Mouse (Mus musculus): ENCODE measurements around the gene Fryl.

The Fryl gene

GRCm38 (mm10) chr5:73223065-73223464, 33.4 kb downstream of the Fryl start:
- in situ Hi-C loops (cut with MboI; ENCODE audit: low sequenced_read_pairs), result no loop called here

- in situ Hi-C loops (cut with MboI; ENCODE audit: low sequenced_read_pairs), result no loop called here
These were observed 34.0 kb downstream of the Fryl start for GRCm38 (mm10) chr5:73222397-73222796.

- in situ Hi-C loops (cut with MboI; ENCODE audit: low sequenced_read_pairs), result no loop called here
These were observed 34.6 kb downstream of the Fryl start for GRCm38 (mm10) chr5:73221826-73222225.

- in situ Hi-C loops (cut with MboI; ENCODE audit: low sequenced_read_pairs), result no loop called here
These were observed 36.7 kb downstream of the Fryl start for GRCm38 (mm10) chr5:73219716-73220115.

GRCm38 (mm10) chr5:73218065-73218464, 38.4 kb downstream of the Fryl start:
- in situ Hi-C loops (cut with MboI; ENCODE audit: low sequenced_read_pairs), result no loop called here

GRCm38 (mm10) chr5:73217116-73217515, 39.3 kb downstream of the Fryl start:
- in situ Hi-C loops (cut with MboI; ENCODE audit: low sequenced_read_pairs), result no loop called here

GRCm38 (mm10) chr5:73216014-73216413, 40.4 kb downstream of the Fryl start:
- in situ Hi-C loops (cut with MboI; ENCODE audit: low sequenced_read_pairs), result no loop called here

- in situ Hi-C loops (cut with MboI; ENCODE audit: low sequenced_read_pairs), result no loop called here
These were observed 44.0 kb downstream of the Fryl start for GRCm38 (mm10) chr5:73212446-73212845.

- in situ Hi-C loops (cut with MboI; ENCODE audit: low sequenced_read_pairs), result no loop called here
These were observed 44.5 kb downstream of the Fryl start for GRCm38 (mm10) chr5:73211961-73212360.

- in situ Hi-C loops (cut with MboI; ENCODE audit: low sequenced_read_pairs), result no loop called here
These were observed 45.5 kb downstream of the Fryl start for GRCm38 (mm10) chr5:73210971-73211315.

GRCm38 (mm10) chr5:73210127-73210970, 46.1 kb downstream of the Fryl start:
- in situ Hi-C loops (cut with MboI; ENCODE audit: low sequenced_read_pairs), result no loop called here

GRCm38 (mm10) chr5:73209201-73210096, 47.0 kb downstream of the Fryl start:
- in situ Hi-C loops (cut with MboI; ENCODE audit: low sequenced_read_pairs), result no loop called here

GRCm38 (mm10) chr5:73208645-73209044, 47.8 kb downstream of the Fryl start:
- in situ Hi-C loops (cut with MboI; ENCODE audit: low sequenced_read_pairs), result no loop called here

GRCm38 (mm10) chr5:73206722-73207121, 49.7 kb downstream of the Fryl start:
- in situ Hi-C loops (cut with MboI; ENCODE audit: low sequenced_read_pairs), result no loop called here

- in situ Hi-C loops (cut with MboI; ENCODE audit: low sequenced_read_pairs), result no loop called here
These were observed 50.3 kb downstream of the Fryl start for GRCm38 (mm10) chr5:73205996-73206629.

GRCm38 (mm10) chr5:73205050-73205449, 51.4 kb downstream of the Fryl start:
- in situ Hi-C loops (cut with MboI; ENCODE audit: low sequenced_read_pairs), result no loop called here

- in situ Hi-C loops (cut with MboI; ENCODE audit: low sequenced_read_pairs), result no loop called here
These were observed 53.9 kb downstream of the Fryl start for GRCm38 (mm10) chr5:73202498-73202897.

GRCm38 (mm10) chr5:73202077-73202476, 54.3 kb downstream of the Fryl start:
- in situ Hi-C loops (cut with MboI; ENCODE audit: low sequenced_read_pairs), result no loop called here

- in situ Hi-C loops (cut with MboI; ENCODE audit: low sequenced_read_pairs), result no loop called here
These were observed 55.7 kb downstream of the Fryl start for GRCm38 (mm10) chr5:73200387-73201384.

- in situ Hi-C loops (cut with MboI; ENCODE audit: low sequenced_read_pairs), result no loop called here
These were observed 56.8 kb downstream of the Fryl start for GRCm38 (mm10) chr5:73199586-73199985.

All from CH12F3 (cell line).